Mouse (Mus musculus): Measurements from ENCODE around the gene Cbfa2t2.
A peak's percentile ranks its signal among the peaks of the same experiment; 100 is the strongest.

Cbfa2t2 gene

DNA sequence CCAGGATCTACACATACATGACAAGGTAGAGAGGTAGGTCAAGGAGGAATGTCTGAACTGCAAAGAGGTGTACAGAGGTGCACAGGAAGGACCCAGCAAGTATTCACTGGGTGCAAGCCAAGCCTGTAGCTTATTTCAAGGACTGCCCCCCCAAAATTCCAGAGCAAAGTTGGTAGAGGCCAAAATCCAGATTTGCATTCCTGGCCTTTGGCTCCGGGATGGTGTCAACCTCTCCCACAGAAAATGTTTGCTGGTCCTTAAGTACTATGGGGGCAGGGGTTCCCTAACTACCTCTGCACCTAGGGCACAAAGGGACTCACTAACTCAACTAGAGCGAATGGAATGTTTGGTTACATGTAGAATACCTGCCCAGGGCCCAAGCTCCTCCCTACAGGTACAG, 131.5 kb downstream of the Cbfa2t2 start:
- ATAC-seq (ENCODE audit: low TSS enrichment) = no peak

DNA sequence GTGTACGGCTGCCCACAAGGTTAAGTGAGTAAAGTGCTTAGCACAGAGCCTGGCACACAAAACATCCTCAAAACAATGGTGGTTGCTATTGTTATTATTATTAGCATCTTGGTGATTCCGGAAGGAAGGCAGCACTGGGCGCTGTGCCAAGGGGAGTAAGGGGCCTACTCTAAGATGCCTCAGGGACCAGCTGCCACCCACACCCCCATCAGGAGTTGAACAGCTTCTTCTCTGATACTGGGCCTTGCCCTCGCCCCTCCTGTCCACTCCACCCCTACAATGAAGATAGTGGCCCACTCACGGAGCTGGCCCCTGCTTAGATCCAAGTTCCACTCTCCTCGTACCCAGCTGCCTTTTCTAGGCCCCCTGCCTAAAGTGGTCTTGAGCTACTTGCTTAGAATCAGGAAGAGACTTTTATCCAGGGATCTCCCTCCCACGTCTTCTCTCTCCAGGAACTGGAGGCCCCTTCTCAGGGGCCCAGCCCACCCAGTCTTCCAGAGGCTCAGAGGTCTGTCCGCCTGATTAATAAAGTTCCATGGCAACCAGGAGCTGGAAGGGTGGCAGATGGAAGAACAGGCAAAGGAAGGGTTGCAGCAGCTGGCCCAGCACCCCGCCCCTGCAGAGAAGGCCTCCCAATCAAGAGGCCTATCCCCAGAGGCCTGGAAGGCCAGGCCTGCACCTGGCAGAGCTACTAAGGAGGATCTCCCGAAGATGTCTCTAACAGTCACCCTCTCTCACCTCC, 132.2 kb downstream of the Cbfa2t2 start:
- no peak; the same call in 1 of the 2 replicates for ATAC-seq (ENCODE audit: low TSS enrichment)

DNA sequence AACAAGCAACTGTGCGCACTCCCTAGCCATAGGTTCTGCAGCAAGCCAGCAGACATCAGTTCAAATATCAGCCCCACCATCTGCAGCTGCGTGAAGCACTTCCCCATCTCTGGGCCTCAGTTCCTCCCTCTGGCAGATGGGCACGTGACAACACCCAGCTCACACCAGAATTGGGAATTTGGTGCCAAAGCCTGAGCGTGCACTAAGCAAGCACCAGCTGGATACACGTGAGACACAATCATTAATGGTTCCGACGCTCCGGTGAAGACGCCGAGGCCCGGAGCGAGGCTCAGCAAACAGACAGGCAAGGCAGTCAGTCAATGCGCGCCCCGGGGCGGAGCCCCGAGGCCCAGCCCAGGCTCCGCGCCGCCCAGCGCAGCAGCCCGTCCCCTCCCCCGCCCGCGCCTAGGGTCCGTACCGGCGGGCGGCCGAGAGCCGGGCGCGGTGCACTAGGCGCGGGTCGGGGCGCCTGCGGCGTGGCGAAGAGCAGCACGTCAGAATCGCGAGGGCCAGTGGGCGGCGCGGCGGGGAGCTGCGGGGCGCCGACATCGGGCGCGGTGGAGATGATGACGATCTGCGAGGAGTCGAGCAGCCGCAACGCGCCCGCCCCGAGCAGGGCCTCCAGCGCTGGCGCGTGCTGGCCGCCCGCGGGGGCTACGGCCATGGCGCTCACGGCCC, 132.9 kb downstream of the Cbfa2t2 start:
- peak; percentile 66 for ATAC-seq (ENCODE audit: low TSS enrichment)

DNA sequence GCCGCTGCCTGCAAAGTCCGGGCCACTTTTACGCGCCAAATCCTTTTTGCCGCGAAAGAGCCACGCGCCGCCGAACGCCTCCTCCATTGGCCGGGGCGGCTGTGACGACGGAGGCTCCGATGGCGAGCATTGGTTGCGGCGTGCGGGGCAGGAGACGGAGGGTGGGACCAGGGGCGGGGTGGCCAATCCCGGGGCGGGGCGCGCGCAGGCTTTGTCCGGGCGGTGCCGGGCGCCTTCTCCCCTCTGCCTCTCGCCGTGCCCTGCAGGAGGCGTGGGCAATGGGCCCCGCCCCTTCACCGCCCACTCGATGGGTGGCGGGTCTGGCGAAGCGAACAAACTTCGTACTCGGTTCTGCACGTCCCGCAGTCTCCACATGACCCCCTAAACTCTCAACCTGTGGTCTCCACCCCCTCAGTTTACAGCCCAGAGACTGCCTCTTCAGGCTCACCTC, 133.6 kb downstream of the Cbfa2t2 start, which contains the start of gene E2f1:
Gene E2f1 (minus strand): TSS at position 57 of the 451 bp plus-strand sequence.
- ATAC-seq (ENCODE audit: low TSS enrichment) = peak; percentile 91

DNA sequence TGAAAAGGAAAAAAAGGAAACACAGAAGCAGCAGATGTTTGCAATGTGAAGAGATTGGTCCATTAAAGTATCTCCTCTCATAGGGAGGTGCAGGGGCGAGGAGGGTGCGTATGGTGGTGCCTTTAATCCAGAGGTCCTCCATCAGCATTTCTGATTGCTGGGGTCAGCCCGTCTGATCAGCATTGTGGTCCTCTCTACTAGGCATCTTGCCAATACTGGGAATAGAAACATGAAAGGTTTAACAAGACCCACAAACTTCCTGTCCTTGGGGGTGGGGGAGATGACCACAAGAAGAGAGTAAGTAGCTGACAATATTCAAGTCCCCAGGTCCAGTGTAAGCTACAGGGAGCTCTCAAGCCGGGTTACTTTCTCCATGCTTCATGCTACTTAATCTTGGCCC, 134.4 kb downstream of the Cbfa2t2 start:
- ATAC-seq (ENCODE audit: low TSS enrichment) = no peak

DNA sequence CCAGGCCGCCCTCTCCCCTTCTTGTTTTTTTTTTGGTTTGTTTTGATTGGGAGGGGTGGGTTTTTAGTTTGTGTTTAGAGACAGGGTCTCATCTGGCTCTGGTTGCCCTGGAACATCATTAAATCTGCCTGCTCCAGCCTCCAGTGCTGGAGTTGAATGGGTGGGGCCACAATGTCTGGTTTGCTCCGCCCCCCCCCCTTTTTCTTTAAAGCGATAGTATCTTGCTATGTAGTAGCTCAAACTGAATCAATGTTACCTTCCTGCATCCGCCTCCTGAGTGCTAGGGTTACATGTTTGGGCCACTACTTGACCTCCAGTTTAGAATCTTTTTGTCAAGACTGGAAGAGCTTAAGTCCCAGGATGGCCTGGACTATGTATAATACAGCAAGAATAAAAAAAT, 135.0 kb downstream of the Cbfa2t2 start:
- no peak for ATAC-seq (ENCODE audit: low TSS enrichment)

DNA sequence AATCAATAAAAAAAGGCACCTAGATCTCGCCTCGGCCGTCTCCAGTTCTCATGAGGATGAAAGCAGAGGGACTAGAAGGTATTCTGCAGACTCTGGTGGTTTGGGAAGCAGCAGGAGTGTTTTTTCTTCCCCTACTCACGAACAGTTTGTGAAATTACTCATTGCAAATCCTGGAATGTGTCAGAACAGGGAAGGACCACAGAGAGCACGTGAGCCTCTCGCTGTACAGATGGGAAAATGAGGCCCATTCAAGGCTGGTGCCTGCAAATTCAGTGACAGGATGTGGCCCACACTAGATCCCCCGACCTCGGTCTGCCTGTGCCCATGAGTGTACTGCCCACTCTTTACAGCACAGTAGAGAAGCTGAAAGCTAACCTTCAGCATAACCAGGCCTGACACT, 135.7 kb downstream of the Cbfa2t2 start:
- no peak; the same call in 1 of the 2 replicates for ATAC-seq (ENCODE audit: low TSS enrichment)

DNA sequence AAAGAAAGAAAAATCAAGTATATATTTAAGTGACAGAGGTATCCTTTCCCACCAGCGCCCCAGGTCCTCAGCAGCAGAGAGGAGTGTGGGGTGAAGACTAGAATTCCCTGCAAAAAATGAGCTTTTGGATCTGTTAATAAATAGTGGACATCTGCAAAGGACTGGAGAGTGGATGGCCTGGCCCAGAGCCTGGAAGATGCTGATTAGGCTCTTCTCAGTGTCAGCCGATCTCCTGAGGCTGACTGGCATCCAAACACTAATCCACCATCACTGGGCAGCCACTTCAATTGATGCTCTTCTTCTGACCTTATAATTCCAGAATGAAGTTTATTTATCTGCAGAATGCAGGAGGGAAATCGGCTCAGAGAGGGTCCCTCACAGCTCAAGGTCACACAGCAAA, 136.7 kb downstream of the Cbfa2t2 start:
- no peak for ATAC-seq (ENCODE audit: low TSS enrichment)

DNA sequence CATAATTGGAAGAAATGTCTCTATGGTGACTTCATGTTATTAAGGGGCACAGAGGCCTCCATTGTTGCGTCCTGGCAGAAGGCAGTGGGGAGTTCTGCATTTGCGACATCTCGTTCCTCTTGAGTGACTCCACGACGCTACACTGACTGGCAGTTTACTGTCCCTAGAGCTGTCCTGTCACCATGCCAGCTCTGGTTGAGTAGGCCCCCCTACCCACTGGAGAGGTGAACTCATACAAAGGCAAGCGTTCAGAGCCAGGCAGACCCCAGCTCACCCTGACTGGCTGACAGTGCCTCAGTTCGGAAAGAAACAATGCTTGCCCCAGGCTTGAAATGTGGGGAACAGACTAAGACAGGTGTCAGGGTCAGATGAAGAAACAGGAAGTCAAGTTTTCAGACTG, 138.0 kb downstream of the Cbfa2t2 start:
- ATAC-seq (ENCODE audit: low TSS enrichment) = no peak

DNA sequence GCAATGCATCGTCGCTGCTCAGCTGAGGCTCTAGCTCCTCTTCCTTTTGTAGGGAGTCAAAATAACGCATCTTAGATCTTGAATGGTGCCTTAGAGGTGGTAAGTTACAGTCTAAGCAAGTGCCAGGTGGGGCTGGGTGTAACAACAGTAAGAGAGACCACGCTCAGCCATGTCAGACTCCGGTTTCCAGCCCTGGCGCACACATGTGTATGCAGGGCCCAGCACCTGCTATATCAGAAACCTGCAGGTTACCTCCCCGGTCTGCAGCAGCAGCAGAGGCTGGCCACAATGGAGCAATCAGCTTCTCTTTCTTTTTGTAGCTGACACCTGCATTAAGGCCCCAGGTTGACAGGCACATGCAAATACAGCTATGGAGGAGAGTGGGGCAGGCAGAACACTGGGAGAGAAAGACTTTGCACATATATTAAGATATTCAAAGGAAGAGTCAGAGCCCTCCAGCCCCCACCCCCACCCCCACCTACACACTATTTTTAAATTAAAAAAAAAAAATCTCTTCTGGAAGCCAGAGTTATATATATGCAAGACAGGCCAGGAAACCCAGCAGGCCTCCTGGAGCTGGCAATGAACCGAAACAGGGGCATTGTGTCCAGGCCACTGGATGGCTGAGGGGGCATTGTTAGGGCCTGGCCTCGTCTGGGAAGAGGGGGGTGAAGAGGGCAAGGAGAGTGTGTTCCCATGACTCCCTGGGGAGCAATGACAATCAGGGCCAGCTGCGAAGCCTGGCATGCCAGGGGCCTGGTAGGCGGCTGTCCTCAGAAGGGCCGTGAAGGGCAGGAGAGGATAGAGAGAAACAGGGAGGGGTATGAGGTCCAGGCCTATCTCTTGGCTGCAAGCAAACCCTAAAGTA, 140.8 kb downstream of the Cbfa2t2 start:
- no peak for ATAC-seq (ENCODE audit: low TSS enrichment)

DNA sequence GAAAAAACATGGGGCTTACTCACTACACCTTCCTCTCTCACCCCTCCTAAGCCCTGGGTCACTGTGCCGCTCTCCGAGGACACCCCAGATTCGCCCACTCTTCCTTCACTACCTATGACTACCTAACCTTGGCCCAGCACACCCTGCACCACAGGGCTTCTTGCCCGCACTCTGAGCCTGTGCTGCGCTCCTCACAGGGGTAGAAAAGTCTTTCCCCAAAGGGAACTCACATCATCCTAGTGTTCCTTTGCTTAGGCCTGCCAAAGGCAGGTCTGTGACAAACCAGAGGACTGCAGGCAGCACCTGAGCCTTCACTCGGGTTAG, 141.4 kb downstream of the Cbfa2t2 start:
- ATAC-seq (ENCODE audit: low TSS enrichment) = no peak

DNA sequence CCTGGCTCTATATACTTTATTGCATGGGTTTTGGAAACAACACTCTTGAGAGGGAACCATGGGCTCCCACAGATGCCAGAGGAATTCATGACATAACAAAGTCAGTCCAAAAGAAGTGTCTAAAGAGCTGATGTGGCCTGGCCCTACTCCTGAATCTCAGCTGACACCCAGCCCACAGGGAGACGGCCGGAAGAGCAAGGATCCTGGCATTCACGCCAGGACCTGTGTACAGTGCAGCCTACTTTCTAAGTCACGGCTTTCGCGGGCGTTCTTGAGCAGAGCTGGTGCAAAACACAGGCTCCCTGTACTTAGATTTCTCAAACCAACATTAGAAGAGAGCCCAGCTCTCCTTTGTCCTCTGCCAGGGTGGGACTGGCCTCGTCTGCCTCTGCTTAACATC, 144.3 kb downstream of the Cbfa2t2 start:
- ATAC-seq (ENCODE audit: low TSS enrichment) = no peak

DNA sequence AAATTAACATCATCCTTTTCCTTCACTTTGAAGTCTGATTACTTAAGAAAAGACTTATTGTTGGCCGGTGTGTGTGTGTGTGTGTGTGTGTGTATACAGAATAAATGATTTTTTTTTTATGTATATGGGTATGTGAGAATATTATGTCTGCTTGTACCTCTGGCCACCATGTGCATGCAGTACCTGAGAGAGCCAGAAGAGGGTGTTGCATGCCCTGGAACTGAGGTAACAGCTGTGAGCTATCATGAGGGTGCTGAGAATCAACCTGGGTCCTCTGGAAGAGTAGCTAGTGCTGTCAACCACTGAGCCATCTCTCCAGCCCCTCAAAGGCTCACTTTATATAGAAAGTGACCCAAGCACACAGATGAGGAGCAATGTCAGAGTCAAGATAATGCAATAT, 145.1 kb downstream of the Cbfa2t2 start:
- ATAC-seq (ENCODE audit: low TSS enrichment) = no peak

DNA sequence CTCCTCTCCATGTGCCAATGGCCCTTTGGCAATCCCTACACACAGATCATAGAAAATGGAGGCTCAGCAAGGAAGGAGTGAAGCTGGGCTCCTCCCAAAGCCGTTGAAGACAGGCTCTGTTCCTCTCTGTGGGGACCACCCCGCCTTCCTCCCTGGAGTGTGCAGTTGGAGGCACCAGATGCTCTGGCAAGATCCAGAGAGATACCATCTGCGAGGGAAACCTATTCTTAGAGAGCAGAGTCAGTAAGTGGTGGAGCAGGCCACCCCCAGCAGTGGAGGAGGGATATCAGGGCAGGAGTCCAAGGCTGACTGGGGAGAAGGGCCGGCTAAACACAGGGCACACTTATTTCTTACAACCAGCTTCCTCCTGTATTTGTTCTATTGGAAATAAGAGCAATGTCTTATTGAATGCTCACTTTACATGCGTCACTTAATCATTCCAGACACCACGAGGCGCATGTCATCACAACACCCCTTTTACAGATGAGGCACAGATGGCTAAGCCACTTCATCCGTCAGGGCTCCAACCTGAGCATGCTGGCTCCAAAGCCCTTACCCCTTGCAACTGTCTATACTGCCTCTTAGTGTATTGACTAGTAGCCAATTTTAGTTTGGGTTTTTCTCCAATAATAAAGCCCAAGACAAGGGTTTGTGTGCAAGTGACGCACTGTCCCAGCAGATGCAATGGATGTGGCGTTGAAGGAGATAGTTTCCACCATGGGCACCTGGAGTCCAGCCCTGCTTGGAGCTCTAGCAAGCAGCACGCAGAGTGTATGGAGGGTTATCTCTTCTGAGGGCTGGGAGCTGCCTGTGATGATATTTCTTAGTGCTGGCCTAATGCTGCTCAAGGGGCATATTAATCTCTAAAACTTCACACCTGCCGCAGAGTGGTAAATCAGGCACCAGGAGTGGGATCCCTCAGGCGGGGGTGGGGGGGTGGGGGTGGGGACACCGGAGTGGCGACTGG, 147.9 kb downstream of the Cbfa2t2 start:
- peak; percentile 86 for ATAC-seq (ENCODE audit: low TSS enrichment)

DNA sequence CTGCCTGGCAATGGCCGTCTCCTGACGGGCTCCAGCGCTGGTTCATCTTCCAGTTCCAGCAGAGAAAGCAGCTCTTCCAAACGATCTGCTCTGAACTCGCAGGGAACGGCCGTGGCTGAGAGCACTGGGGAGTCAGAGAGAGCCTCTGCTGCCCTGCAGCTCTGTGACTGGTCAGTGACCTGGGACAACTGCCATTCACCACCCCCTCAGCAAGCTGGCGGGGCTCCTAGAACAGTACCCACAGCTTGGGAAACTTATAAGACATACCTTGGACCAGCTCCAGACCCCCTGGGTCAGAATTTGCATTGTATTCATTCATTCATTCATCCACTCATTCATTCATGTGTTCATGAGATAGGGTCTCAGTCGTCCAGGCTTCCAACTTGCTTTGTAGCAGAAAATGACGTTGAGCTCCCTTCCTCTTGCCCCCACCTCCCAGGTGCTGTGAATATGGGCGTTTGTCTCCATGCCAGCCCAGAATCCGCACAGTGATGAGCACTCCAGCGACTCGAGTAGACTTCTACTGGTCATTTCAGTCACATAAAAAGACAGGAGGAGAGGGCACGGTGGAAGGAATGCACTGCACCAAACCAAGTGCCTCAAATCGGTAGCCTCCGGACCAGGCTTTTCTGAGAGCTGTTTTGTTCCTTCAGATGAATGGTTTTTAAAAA, 148.8 kb downstream of the Cbfa2t2 start:
- ATAC-seq (ENCODE audit: low TSS enrichment) = no peak

DNA sequence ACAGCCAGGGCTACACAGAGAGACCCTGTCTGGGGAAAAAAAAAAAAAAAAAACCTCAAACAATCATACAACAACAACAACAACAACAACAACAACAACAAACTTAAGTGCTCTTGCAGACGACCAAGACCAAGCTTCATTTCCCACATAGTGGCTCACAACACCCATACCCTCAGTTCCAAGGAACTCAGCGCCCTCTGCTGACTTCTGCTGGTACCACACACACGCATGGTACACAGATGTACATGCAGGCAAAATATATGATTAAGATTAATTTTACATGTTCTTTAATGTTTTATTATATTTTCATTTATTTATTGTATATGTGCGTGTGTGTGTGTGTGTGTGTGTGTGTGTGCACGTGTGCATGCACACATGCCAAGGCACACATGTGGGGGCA, 150.1 kb downstream of the Cbfa2t2 start:
- no peak for ATAC-seq (ENCODE audit: low TSS enrichment)

Data from frontal cortex, adult (tissue).